Mouse (Mus musculus) liver, postnatal 0 days (tissue): ENCODE data around the gene Klhl3. TPM values are rescaled to one million over a fixed set of nuclear protein-coding genes. Genes with fewer than 3 reads are reported as not detected.

ENCODE experiments used
- ATAC-seq: fragments of 200-750 bp; cut with Nextera tagmentation; 2 replicates; pipeline ENCODE4 v1.8.0; 2017; ENCODE audit warnings: mild to moderate bottlenecking, moderate library complexity
- DNase-seq: peaks from one replicate; pipeline ENCODE4 v3.0.0-alpha.2; 2016
- H3K27ac ChIP-seq: fragments of 300-500 bp; sonication (generic); 2 replicates; pipeline ENCODE4 v1.5.1; 2014; ENCODE audit warnings: antibody characterized with exemption, moderate library complexity, mild to moderate bottlenecking, low read depth
- H3K27me3 ChIP-seq: fragments of 300-500 bp; sonication (generic); 2 replicates; pipeline ENCODE4 v1.6.1; 2014; ENCODE audit warnings: low read length, control low read depth, mixed read lengths; ENCODE audit not compliant: insufficient read depth
- H3K36me3 ChIP-seq: fragments of 300-500 bp; sonication (generic); replicated peaks from 2 replicates; pipeline ENCODE4 v1.6.1; 2014; ENCODE audit warnings: mild to moderate bottlenecking, control low read depth, low read length, moderate library complexity, mixed read lengths; ENCODE audit not compliant: insufficient read depth
- H3K4me1 ChIP-seq: fragments of 300-500 bp; sonication (generic); 2 replicates; pipeline ENCODE4 v1.6.1; 2014; ENCODE audit warnings: antibody characterized with exemption, mild to moderate bottlenecking, control low read depth; ENCODE audit not compliant: insufficient read depth
- H3K4me2 ChIP-seq: fragments of 300-500 bp; sonication (generic); 2 replicates; pipeline ENCODE4 v1.6.1; 2014; ENCODE audit warnings: low read depth, mild to moderate bottlenecking, low read length, moderate library complexity, mixed read lengths
- H3K4me3 ChIP-seq: fragments of 300-500 bp; sonication (generic); 2 replicates; pipeline ENCODE4 v1.5.1; 2014; ENCODE audit warnings: low read depth, low read length
- H3K9ac ChIP-seq: fragments of 300-500 bp; sonication (generic); replicated peaks from 2 replicates; pipeline ENCODE4 v1.6.1; 2014; ENCODE audit warnings: mild to moderate bottlenecking, moderate library complexity
- H3K9me3 ChIP-seq: fragments of 300-500 bp; sonication (generic); 2 replicates; pipeline ENCODE4 v1.6.1; 2016; ENCODE audit warnings: mild to moderate bottlenecking, control low read depth, low read length, mixed read lengths
- CTCF ChIP-seq: sonication (generic); IDR thresholded peaks from 2 replicates; pipeline ENCODE4 v1.5.1; 2016; ENCODE audit warnings: antibody characterized with exemption, low read depth
- EP300 ChIP-seq: IDR thresholded peaks from 2 replicates; pipeline ENCODE4 v1.6.1; 2016; ENCODE audit warnings: antibody characterized with exemption, low read depth, mild to moderate bottlenecking
- WGBS: fragments of 180-500 bp; shearing (Covaris S2); extraction: QIAGEN DNeasy Blood & Tissue Kit; methylation state at CpG from one replicate; pipeline ENCODE4 v1.1.7; 2014; ENCODE audit not compliant: insufficient replicate concordance; 5-methylcytosine and 5-hydroxymethylcytosine counted together
- polyA plus RNA-seq: library from polyadenylated mRNA; unstranded; fragments of >200 nt; fragmentation: Nextera tagmentation; extraction: Ambion mirVana; gene quantifications from 2 replicates; pipeline ENCODE4 v1.2.1, GENCODE M21; 2015

Gene Klhl3
- polyA plus RNA-seq, 1 experiment from 2014 or later, result 2.9 TPM

- Histone ChIP-seq H3K4me3 (no peak overlapping the region), H3K27me3 (no peaks in the 10 kb centered on the region), H3K4me2 (no peak overlapping the region), H3K9ac (no peak overlapping the region), H3K9me3 (no peaks in the 10 kb centered on the region), H3K4me1 (peaks cover 9% of the 10 kb centered on the region), H3K36me3 (no peaks in the 10 kb centered on the region), H3K27ac (no peak overlapping the region)
- WGBS, result 75% methylated on average over 3 of the region's 3 CpGs
- TF ChIP-seq EP300 (no peak), CTCF (0 out of 2 replicates have a peak, but pooled peaks have one; percentile 16)
- ATAC-seq, result no peak
- no peak for DNase-seq
Measured at GRCm38 (mm10) chr13:58131692-58132091, 18.3 kb upstream of the Klhl3 start.

DNA sequence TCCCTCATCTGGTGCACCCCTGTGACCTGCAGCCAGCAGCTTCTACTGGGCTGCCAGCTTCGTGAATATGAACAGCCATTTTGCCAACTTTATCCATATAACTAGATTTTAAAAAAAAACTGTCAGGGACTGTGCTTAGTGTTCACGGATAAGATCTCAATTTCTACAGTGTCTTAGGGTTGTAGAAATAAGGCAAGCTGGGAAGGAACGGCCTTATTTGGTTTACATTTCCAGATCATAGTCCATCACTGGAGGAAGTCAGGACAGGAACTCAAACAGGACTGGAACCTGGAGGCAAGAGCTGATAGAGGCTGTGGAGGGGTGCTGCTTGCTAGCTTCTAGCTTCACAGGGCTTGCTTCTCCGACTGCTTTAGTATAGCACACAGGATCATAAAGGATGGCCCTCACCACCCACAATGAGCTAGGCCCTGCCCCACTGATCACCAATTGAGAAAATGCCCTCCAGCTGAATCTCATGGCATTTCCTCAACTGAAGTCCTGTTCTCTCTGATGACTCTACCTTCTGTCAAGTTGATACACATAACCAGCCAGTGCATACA lies 16.4 kb upstream of the Klhl3 start:
- H3K9me3 ChIP-seq, result no peaks in the 10 kb centered on the region
- H3K27ac ChIP-seq, result peak overlapping the region; percentile 99
- TF ChIP-seq CTCF, result 0 out of 2 replicates have a peak, but pooled peaks have one; percentile 4
- no peak for TF ChIP-seq EP300
- no peaks in the 10 kb centered on the region for H3K27me3 ChIP-seq
- peaks cover 11% of the 10 kb centered on the region for H3K4me1 ChIP-seq
- H3K36me3 ChIP-seq, result peaks cover 5% of the 10 kb centered on the region; the same call in 1 of the 2 replicates
- H3K4me2 ChIP-seq, result peak overlapping the region; percentile 74
- DNase-seq, result no peak
- WGBS, result 19% methylated on average over 4 of the region's 4 CpGs
- H3K9ac ChIP-seq, result peak overlapping the region; percentile 99
- no peak for ATAC-seq
- H3K4me3 ChIP-seq, result peak overlapping the region; percentile 96

GRCm38 (mm10) chr13:58128768-58129671 lies 15.6 kb upstream of the Klhl3 start:
- peak; percentile 93 for ATAC-seq
- no peaks in the 10 kb centered on the region for H3K9me3 ChIP-seq
- H3K4me1 ChIP-seq, result peaks cover 17% of the 10 kb centered on the region
- H3K9ac ChIP-seq, result peak overlapping the region; percentile 99
- peak; percentile 96 for DNase-seq
- no peak for TF ChIP-seq CTCF
- TF ChIP-seq EP300, result no peak; the same call in 1 of the 2 replicates
- H3K27me3 ChIP-seq, result no peaks in the 10 kb centered on the region
- H3K4me3 ChIP-seq, result peak overlapping the region; percentile 96
- WGBS, result 2% methylated on average over 73 of the region's 83 CpGs
- H3K36me3 ChIP-seq, result peaks cover 5% of the 10 kb centered on the region; the same call in 1 of the 2 replicates
- H3K4me2 ChIP-seq, result peak overlapping the region; percentile 74
- peak overlapping the region; percentile 99 for H3K27ac ChIP-seq

DNA sequence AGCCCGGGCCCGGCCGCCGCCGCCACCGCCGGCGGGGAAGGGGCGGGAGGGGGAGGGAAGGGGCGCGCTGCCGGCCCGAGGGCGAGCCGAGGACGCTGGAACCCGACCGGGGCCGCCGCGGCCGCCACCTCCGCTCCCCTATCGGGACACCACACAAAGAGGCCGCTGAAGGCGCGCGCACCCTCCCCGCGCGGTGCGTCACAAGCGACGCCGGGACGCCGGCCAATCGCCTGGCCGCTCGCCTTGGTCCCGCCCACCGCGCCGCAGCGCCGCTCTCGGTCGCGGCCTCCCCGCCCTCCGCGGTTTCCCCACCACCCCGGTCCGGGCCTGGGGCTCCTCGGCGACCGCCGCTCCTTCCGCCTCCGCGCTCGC lies 15.0 kb upstream of the Klhl3 start, which contains the start of gene Hnrnpa0:
Gene Hnrnpa0 (minus strand): TSS at position 161 of the 372 bp plus-strand sequence.
- H3K9me3 ChIP-seq, result no peaks in the 10 kb centered on the region
- H3K4me1 ChIP-seq, result peaks cover 21% of the 10 kb centered on the region
- no peaks in the 10 kb centered on the region for H3K27me3 ChIP-seq
- H3K27ac ChIP-seq, result peak within 1 kb of the TSS; percentile 99
- H3K4me3 ChIP-seq, result peak within 1 kb of the TSS; percentile 96
- DNase-seq (peak; percentile 97), ATAC-seq (peak; percentile 87)
- H3K9ac ChIP-seq, result peak within 1 kb of the TSS; percentile 99
- 5% methylated on average over 25 of the region's 62 CpGs for WGBS
- peak within 1 kb of the TSS; percentile 74 for H3K4me2 ChIP-seq
- TF ChIP-seq CTCF (no peak), EP300 (no peak)
- peaks cover 5% of the 10 kb centered on the region; the same call in 1 of the 2 replicates for H3K36me3 ChIP-seq

- 0% methylated on average over 70 of the region's 81 CpGs for WGBS
- H3K4me1 ChIP-seq, result peaks cover 21% of the 10 kb centered on the region
- TF ChIP-seq EP300 (no peak), CTCF (no peak)
- DNase-seq, result peak; percentile 74
- peak overlapping the region; percentile 99 for H3K27ac ChIP-seq
- no peaks in the 10 kb centered on the region for H3K27me3 ChIP-seq
- H3K4me3 ChIP-seq, result peak overlapping the region; percentile 96
- peaks cover 5% of the 10 kb centered on the region; the same call in 1 of the 2 replicates for H3K36me3 ChIP-seq
- no peaks in the 10 kb centered on the region for H3K9me3 ChIP-seq
- H3K9ac ChIP-seq, result peak overlapping the region; percentile 99
- peak overlapping the region; percentile 74 for H3K4me2 ChIP-seq
- ATAC-seq, result peak; percentile 18
Measured at GRCm38 (mm10) chr13:58127766-58128361, 14.5 kb upstream of the Klhl3 start.
